Mouse (Mus musculus) embryo, embryonic 11.5 days (tissue): ENCODE measurements around the gene Fgf18.

Source experiments
- DNase-seq: peaks from one replicate; pipeline ENCODE4 v3.0.0-alpha.2; 2012; ENCODE audit warnings: low read depth, low spot score

Fgf18 gene

DNA sequence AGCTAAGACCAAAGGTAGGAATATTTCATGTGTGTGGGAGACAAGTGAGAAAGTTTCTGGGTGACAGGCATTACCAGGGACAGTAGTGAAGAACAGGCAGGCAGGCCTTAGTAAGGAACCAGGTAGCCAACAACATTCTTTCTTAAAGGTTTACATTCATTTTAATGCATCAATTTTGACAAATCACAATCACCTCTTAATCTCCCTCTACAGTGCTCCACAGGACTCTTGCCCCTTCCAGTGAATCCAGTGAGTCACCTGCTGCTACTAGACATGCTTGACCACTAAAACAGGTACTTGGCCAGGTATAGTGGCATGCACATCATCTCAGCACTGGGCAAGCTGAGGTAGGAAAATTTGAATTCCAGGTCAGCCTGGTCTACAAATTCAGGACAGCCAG lies 3.2 kb upstream of the Fgf18 start:
- DNase-seq, result no peak

DNA sequence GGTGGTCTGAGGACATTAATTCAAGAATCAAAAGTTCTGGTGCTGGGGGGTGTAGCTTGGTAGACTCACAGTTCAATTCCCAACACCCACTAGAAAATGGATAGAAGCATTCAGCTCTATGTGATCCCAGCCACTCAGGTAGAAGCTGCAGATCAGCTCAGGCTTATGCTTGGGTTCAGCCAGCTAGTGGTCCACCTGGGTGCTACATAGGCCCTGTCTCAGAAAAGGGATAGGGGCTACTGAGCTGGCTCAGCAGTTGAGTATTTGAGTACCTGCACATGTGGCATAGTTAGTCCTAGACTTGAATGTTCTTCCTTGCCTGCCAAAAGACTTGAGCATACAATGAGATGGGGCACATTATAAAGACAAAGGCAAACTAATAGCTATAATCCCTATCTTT lies 2.3 kb upstream of the Fgf18 start:
- DNase-seq, result no peak

DNA sequence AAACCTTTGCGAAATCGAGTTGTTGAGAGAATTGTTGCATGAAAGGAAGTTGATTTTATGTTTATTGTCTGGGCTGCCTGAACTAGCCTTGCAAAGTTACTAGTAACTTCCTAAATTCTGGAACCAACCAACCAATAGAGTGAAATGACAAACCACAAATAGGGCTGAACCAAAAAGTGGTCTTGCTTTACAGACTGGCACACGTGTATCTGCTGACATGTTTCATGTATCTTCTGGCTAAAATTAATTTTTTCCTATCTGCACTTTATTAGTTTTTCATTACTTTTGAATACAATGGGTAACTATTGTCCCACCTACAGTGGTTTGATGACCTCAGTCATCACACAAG lies 1.9 kb upstream of the Fgf18 start:
- DNase-seq, result no peak

DNA sequence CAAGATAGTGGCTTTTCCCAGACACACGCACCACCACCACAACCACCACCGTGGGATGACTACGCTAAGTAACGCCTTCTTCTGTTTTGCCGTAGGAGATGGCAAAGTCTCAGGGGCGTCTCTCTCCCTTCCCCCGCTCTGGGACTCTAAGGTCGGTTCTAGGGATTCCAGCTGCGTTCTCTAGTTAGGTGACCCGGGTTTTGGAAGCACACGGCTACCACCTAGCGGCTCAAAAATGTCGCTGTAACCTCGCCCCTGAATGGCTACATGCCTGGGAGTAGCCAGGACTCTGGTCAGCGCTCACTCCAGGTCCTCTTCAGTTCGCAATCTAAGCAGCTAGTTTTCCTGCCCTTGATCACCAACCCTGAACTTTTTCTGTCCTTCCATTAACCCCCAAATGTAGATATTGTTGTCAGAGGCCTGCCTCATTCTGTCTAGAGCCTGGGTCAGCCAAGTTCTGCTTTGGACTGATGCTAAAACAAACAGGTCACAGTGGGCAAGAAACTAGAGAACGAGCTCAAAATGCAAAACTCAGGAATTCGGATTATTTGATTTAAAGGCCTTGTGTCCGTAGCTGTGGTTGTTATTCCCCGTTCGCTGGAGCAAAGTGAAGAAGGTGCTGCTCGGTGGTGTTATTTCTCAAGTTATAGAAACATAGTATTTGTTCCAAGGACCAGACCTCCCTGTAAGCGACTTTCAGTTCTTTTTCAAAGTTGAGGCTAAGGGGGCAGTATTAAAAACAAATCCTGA lies 1.3 kb upstream of the Fgf18 start:
- peak; percentile 83 for DNase-seq

DNA sequence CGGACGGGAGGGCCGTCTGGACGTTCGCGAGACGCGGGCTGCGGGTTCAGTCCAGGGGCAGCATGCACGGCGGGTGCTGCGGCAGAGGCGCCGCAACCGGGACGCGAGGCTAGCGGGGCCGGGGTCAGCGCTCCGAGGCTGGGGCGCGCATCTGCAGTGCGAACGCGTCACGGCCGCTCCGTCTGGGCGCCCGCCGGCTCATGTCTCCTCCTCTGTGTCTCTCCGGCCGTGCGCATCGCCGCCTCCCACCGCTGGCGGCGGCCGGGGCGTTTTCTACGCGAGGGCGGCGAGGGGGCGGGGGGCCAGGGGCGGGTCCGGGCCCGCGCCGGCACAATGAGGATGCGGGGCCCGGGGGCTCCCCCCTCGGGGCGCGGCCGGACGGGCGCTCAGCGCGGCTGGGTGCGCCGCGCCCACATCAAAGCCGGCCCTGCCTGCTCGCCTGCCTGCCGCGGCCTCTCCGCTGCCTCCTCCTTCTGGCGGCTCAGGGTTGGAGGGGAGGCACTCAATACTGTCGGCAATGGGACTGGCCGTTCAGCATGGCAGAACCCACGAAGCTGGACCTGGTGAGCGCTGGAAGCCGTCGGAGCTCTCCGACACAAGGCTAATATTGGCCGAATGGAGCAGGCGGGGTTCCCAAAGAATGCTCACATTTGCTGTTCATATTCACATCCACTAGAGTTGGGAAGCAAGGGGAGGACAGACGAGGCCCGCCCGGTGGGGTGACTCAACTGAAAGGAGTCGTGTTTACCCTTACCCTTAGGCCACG lies 555 bp upstream of the Fgf18 start:
- DNase-seq, result peak; percentile 41

DNA sequence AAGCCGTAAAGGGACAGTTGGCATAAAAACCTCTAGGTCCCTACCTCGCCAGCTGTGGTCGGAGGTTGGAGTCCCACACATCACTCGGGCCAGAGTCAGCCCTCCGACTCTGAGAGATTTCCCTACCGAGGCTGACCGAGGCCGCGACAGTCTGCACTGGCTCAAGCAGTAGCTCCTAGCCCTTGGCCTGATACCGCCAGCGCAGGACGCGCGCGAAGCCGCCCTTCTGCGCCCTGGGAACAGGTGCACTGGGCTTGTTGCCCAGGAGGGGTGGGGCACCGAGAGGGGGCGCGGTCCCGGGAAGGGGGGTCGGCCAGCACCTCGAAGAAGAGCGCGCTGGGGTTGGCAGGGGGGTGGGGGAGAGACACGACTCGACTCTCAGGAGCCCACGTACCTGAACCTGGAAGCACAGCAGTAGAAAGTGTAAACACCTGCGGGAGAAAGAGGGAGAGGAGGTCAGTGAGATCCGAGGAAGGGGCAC lies 509 bp downstream of the Fgf18 start:
- peak; percentile 19 for DNase-seq

DNA sequence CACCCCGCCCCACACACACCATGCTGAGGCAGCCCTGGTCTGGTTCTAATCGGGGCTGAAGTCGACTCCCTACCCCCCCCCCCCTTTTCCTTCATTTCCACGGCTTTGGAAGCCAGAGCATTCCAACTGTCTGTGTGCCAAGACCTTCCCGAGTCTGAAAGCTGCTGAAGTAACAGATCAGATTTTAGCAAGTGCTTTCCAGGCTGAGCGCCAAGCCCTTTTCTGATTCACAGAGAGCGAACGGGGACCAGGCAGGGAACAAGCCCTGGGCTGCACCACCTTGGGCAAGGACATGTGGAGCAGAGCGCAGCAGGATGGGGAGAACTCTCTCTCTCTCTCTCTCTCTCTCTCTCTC lies 1.1 kb downstream of the Fgf18 start:
- peak; percentile 30 for DNase-seq

DNA sequence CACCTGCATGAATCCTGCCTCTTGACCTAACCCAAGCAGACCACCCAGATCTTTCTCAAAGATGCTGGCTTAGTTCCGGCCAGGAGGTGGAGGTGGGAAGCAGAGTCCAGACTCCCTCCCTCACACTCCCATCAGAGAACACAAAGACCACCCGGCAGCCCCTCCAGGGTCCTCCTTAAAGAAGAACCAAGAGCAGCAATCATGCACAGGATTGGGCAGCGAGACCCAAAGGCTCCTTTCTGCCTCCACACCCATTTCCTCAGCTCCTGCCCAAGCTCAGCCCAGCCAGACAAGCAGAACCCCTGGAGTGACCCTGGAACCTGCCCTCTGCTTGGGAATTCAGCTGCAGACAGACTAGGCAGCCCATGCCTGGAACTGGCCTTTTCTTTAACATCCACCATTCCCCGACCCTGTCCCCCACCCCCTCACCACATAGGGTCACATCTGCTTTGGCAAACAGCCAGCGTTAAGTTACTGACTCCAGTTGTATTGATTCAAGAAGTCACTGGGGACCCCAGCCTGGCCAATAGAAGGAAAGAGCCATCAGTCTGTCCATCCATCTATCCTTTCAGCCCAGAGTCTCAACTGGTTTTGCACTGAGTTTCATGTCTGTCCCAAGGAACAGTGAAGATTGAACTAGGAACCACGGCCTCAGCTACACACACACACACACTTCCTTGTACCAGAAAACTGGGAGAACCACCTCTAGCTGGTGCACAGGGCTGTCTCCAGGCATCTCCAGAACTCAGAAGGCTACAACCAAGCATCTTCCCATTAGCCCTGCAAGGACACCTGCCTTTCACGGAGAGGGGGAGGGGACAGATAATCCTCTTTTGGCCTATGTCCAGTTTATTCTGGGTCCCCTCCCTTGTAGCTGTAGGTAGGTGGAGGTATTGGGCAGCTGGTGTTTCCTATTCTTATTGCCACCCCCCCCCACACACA lies 1.7 kb downstream of the Fgf18 start:
- DNase-seq, result peak; percentile 17

DNA sequence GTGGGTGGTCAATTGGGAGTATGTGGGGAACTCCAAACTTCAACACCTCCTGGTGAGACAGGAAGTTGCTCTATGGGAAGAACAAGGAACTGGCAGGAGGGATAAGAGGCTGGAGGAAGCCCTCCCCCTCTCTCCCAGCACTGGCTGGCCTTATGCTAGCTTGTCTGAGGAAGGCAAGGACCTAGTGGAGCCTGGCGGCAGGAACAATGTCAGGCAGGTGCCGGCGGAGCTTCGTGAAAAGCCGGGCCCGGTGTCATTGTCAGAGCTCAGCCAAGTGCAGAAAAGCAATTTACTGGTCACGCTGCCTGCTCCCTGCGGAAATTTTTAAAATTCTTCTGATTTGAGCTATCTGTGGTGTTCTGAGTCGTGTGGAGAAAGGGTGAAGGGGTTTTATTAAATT lies 3.3 kb downstream of the Fgf18 start:
- DNase-seq, result no peak

DNA sequence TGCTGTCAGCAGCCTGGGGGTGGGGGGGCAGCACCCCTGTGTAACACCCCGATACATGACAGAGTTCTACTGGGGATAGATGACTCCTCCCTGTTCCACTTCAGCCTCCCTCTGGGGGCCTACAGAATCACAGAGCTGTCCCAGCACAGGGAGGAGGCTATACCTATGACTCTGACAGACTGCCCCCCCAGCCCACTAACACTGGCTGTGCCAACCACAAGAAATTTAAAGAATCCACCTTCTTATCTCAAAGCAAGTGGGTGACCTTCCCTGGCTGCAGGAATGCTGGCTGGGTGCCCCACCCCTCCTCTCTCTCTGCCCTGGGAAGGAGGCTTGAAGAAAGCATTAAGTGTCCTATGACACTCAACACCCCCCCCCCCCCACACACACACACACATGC lies 4.4 kb downstream of the Fgf18 start:
- no peak for DNase-seq

DNA sequence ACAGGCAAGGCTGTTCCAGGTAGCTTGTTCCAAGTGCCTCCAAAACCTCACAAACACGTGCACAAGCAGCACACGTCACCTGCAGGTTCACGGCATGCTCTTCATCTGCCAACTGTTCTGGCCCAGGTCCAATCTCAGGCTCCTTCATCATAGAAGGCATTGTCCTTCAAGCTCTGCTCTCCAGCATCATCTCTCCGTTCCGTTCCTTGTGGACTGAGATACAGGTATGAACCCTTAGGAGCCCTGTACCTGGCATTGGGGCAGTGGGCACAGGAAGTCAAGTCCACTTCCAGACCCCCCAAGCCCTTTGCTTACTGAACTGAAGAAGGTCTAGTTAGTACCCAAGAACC lies 7.1 kb downstream of the Fgf18 start:
- DNase-seq, result no peak

DNA sequence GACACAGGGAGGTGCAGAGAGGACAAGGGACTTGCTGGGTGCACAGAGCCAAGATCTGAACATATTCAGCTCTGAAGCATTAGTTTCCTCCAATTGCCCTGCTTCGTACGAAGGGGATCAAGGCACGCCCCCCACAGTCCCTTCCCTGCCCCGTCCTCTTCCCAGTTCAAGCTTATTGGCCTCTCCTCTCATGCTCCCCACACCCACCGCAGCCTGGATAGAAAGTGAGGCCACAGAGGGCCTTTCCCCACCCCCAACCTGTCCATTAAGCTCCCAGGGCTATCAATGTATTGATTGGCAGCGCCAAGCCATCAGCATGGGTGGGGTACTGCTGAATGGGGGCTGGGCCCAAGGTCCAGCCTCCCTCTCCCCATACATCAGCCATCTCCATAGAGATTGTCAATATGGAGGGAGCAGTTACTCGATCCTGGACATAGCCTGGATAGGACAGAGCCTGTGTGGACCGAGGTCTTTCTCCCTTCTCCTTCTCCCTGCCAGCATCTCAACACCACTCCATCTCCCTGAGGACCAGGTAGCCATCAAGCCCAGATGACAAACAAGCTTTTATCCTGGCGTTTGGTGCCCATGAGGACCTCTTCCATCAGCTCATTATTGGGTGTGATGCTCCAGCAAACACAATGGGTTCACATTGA lies 7.6 kb downstream of the Fgf18 start:
- DNase-seq, result no peak

DNA sequence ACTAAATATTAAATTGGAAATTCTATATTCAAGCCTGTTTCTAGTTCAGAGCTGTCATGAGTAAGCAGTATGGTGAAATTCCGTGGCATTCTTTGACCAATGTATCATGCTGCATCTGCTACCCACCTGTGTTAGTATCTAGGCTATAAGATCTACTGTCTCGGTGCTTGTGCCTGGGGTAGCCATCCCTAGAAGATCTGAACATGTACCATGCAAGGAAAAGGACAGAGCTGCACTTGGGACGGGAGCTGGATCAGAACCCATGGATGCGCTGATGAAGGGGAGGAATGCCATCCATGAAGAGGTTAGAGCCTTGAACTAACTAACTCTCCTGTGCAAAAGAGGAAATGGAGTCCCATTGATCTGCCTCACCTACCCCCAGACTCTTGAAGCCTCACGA lies 8.5 kb downstream of the Fgf18 start:
- DNase-seq, result no peak

DNA sequence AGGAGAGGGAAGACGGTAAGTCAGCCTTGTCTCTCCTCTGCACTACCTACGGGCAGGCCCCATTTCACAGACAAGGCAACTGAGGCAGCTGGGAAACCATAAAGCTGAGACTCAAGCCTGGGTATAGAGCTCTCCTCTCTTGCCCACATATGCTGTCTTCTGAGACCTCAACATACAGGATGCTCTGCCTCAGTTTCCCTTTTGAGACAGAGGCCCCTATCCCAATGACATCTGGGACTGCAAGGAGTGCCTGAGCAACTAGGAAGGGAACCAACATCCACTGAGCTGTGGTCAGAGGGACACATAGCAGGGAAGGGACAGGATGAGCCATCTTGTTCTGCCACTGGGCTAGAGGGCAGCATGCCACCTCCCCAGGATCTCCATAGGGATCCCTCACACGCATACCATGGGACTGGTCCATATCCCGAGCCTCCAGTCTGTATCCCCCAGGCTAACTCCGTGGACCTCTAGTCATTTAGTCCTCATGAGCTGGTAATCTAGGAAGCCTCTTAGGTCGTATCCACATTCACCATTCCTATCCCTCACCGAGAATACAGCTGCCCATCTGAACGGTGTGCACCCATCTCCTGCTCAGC lies 12.7 kb downstream of the Fgf18 start:
- DNase-seq, result no peak

DNA sequence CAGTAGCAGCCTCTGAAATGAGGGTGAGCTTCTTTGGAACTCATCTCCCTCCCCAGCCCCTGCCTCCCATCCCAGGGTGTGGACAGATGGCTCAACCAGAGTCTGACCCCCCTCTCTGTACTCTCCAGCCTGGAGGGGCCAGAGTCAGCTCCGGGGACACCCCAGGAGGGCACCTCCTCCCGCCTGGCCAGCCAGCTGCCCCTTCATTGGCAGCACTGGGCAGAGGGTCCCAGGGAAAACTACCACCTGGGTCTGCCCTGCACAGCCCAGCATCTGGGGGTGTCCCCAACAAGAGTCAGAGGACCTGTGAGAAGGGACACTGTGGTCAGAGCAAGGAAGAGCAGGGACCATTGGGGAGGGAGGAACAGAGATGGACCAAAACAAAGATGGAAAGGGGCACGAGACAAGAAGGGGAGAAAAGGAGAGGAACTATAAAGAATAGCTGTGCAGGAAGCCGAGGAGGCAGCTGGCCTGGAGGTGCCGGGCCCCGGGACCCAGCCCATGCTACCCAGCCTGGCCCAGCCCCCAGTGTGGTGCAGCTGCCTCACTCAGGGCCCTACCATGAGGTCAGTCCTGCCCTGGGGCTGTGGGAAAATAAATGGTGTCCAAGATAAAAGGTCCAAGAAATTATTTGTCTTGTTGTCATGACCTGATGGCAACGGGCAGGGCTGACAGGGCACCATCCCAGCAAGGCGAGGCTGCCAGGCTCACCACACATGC lies 14.4 kb downstream of the Fgf18 start:
- no peak for DNase-seq

DNA sequence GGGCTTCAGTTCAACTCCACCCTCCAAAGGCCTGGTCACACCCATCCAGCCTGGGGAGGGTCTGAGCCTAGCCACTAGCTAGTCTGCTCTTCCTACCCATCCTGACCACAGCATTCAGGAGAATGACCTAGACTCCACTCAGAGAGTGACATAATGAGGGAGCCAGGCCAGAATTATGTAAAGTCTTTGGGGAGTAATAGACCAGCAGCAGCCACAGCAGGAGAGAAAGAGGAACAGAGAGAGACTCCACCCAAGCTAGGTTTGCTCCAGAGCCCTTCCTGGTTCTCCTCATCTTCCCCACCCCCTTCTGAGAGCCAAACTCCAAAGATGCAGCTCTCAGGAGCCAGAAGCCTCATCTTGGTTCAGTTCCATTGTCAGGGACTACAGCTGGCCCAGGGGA lies 20.1 kb downstream of the Fgf18 start:
- DNase-seq, result no peak

DNA sequence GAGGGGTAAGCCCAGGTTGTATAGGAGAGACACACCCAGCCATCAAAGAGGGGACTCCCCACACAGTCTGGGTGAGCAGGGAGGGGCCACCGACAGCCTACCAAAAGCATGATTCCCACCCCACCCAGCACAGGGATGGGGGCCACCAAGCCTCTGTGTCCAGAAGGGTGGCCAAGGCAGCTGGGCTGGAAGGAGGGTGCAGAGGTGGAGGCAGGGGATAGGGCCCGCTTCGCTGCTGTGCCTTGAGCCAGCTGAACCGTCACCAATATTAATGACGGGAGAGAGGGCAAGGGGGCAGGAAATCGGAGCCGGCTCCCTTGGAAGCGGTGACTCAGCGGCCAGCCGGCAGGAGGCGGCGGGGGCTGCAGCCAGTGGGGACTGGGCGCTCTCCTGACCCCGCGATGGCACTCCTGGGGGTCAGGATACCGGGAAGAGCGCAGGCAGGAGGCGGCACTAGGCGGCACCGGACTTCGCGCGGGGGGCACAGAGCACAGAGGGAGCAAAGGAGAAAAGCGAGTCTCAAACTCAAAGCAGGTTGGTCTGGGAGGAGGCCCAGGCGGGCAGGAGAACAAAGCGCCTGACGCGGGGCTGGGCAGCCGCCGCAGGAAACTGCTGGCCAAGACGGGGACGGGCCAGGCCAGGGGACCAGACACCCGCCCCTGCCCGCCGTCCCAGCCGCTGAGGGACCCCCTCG lies 24.5 kb downstream of the Fgf18 start:
- no peak for DNase-seq

DNA sequence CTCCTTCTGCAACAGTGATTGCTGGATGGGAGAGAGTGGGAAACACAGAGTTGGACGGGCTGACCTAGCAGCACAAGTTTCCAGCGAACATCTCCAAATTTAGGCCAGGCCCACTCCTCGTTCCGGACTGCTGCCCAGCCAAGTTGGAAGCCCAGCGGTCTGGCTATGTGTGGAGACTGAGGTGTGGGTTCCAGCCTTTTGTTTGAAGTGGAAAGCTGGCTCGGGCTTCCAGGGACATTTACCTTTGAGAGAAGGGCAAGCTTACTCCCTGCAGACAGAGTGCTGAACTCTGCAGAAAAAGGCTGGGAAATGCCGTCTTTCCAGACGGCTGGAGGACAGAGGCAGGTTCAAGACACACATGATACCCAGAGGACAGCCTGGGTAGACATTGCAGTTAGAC lies 27.6 kb downstream of the Fgf18 start:
- DNase-seq, result no peak

DNA sequence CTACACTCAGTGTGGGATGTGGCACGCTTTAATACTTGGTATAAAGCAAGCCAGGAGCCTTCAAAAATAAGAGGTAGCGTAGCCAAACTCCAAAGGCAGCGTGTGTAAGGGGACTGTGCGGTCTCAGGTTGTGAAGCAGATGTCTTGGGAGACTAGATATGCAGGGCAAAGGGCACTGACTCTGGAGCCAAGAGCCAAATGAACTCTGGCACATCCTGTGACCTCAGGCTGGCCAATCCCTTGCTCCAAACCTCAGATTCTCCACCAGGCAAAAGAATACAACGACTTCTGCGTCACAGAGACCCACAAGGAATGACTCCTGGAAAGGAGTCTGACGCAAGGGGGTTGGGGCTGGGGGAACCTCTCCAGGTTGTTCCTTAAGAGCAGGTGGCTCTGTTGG lies 28.1 kb downstream of the Fgf18 start:
- no peak for DNase-seq

DNA sequence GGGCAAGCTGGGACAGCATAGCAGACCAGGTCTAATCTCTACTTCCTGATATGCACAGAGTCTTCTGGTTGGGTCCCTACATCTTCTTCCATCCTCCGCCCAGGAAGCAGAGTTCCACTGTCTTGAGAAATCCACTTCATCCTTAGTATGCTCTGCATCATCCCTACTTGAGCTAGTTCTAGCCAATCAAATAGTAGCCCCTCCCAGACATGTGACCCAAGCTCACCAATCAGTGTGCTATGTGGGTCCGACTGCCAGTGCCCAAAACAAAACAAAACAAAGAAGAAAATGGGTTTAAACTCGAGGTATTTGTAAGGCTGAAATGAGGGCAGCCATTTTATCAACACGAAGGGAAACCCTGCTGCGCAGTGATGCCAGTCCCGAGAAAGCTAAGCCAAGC lies 28.7 kb downstream of the Fgf18 start:
- DNase-seq, result no peak
